Mouse (Mus musculus) limb, embryonic 11.5 days (tissue): ENCODE data around the gene Cacna2d1. TPM values are rescaled to one million over a fixed set of nuclear protein-coding genes. Genes with fewer than 3 reads are reported as not detected.

Experiments
- ATAC-seq: fragments of 200-750 bp; cut with Nextera tagmentation; 2 replicates; pipeline ENCODE4 v1.8.0; 2017; ENCODE audit warnings: low read depth; ENCODE audit not compliant: insufficient number of reproducible peaks, low FRiP score, low TSS enrichment
- DNase-seq: peaks from one replicate; pipeline ENCODE4 v3.0.0-alpha.2; 2015; ENCODE audit warnings: low spot score
- H3K27ac ChIP-seq: fragments of 300-500 bp; sonication (generic); replicated peaks from 2 replicates; pipeline ENCODE4 v1.5.1; 2014; ENCODE audit warnings: low read depth, mild to moderate bottlenecking, low read length
- H3K27me3 ChIP-seq: fragments of 300-500 bp; sonication (generic); 2 replicates; pipeline ENCODE4 v1.6.1; 2014; ENCODE audit warnings: mild to moderate bottlenecking, low read length, mixed read lengths; ENCODE audit not compliant: control insufficient read depth, insufficient read depth
- H3K36me3 ChIP-seq: fragments of 300-500 bp; sonication (generic); 2 replicates; pipeline ENCODE4 v1.6.1; 2014; ENCODE audit warnings: mild to moderate bottlenecking, low read length, moderate library complexity, mixed read lengths; ENCODE audit not compliant: control insufficient read depth, insufficient read depth
- H3K4me1 ChIP-seq: fragments of 300-500 bp; sonication (generic); 2 replicates; pipeline ENCODE4 v1.6.1; 2014; ENCODE audit warnings: low read length, mixed read lengths; ENCODE audit not compliant: control insufficient read depth, insufficient read depth
- H3K4me2 ChIP-seq: fragments of 300-500 bp; sonication (generic); 2 replicates; pipeline ENCODE4 v1.6.1; 2014; ENCODE audit warnings: low read depth, mild to moderate bottlenecking, moderate library complexity; ENCODE audit not compliant: severe bottlenecking
- H3K4me3 ChIP-seq: fragments of 300-500 bp; sonication (generic); 2 replicates; pipeline ENCODE4 v1.5.1; 2014; ENCODE audit warnings: low read depth, low read length
- H3K9ac ChIP-seq: fragments of 300-500 bp; sonication (generic); 2 replicates; pipeline ENCODE4 v1.6.1; 2014; ENCODE audit warnings: mild to moderate bottlenecking, low read length
- H3K9me3 ChIP-seq: fragments of 300-500 bp; sonication (generic); 2 replicates; pipeline ENCODE4 v1.6.1; 2016; ENCODE audit warnings: low read length; ENCODE audit not compliant: control insufficient read depth
- WGBS: fragments of 180-500 bp; shearing (Covaris S2); extraction: QIAGEN DNeasy Blood & Tissue Kit; methylation state at CpG from one replicate; pipeline ENCODE4 v1.1.7; 2014; 5-methylcytosine and 5-hydroxymethylcytosine counted together
- polyA plus RNA-seq: library from polyadenylated mRNA; unstranded; fragments of >200 nt; fragmentation: Nextera tagmentation; extraction: Ambion mirVana; gene quantifications from 2 replicates; pipeline ENCODE4 v1.2.1, GENCODE M21; 2014

Gene Cacna2d1
- 9.5 and 10.9 TPM in 2 replicates for polyA plus RNA-seq

DNA sequence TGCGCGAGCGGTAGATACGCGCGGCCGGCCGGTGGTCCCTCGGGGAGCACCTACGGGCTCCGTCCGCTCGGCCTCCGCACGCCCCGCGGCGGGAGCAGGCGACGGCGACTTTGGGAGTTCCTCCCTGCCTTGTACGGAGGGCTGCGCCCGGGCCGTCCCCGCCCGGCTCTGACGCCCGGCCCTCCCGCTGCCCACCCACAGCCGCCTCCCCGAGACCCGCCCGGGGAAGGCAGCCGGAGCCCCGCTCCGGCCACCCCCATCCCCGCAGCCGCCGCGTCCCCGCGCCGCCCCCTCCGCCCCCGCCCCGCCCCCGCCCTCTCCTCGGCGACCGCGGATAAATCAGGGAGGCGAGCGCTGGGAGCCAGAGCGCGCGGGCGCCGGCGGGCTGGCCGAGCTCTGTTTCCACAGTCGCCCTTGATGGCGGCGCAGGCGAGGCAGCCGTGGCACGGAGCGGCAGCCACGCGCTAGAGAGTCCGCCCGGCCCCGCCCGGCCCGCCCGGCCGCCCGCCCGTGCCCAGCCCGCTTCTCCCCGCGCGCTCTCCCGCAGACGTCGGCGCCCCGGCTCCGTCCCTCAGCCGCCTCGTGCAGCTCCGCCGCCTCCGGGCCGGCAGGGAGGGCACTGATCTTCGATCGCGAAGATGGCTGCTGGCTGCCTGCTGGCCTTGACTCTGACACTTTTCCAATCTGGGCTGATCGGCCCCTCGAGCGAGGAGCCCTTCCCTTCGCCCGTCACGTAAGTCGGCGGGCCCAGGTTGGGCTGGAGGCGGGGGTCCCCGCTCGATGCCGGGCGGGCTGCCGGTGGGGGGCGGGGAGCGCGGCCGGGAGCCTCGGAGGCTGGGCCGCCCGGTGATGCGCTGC lies at the start of gene Cacna2d1:
Gene Cacna2d1, plus strand, starts transcription at position 316 of the 858 bp plus-strand sequence.
- Histone ChIP-seq H3K27me3 (no peaks in the 10 kb centered on the region), H3K4me3 (peak within 1 kb of the TSS; percentile 63), H3K4me2 (peak within 1 kb of the TSS; percentile 79), H3K9ac (peak within 1 kb of the TSS; percentile 91), H3K27ac (peak within 1 kb of the TSS; percentile 77), H3K36me3 (no peaks in the 10 kb centered on the region), H3K9me3 (no peaks in the 10 kb centered on the region), H3K4me1 (0 out of 2 replicates have a peak, but pooled peaks cover 3% of the 10 kb centered on the region)
- WGBS, result 0% methylated on average over 49 of the region's 120 CpGs
- peak; percentile 78 for DNase-seq
- ATAC-seq, result peak; percentile 87

DNA sequence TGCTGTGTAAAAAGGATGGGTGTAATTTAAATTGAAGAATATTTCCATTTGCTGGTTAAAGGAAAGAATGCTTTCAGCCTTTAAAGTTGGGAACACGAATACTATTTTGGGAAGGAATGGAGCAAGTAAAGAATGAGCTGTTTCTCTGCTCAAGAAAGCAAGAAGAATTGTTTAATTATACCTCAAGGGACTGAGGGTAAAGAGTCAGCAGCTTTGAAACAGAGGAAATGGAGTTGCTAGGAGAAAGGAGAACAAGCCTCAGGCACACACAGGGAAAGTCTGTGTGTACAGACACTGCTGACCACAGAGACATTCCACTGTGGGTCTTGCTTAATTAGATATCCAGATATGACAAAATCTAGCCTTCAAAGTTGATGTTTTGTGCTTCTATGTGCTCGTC lies 39.4 kb upstream of the Cacna2d1 start:
- Histone ChIP-seq H3K27ac (no peak overlapping the region), H3K9me3 (no peaks in the 10 kb centered on the region), H3K4me2 (no peak overlapping the region), H3K9ac (no peak overlapping the region), H3K4me1 (no peaks in the 10 kb centered on the region), H3K36me3 (no peaks in the 10 kb centered on the region), H3K4me3 (no peak overlapping the region), H3K27me3 (no peaks in the 10 kb centered on the region)
- ATAC-seq (no peak), DNase-seq (no peak)
- 74% methylated on average over 2 of the region's 2 CpGs for WGBS

DNA sequence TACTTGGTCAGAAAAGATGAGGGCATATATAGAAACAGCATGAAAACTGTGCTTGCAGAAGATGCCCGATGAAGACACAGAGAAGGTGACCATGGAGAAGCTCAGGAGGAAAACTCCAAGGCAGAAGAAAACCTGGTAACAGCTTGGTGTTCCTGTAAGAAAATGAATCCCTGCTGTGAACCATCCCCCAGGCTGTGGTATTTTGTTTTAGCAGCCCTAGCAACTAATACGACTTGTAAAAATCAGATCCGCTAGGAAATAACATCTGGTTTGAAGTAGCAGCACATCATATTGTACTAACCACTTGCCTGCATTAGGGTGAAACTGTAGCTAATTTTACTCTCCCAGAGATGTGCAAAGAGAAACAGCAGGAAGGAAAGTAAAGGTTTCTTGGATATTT lies 37.8 kb upstream of the Cacna2d1 start:
- Histone ChIP-seq H3K9ac (no peak overlapping the region), H3K9me3 (no peaks in the 10 kb centered on the region), H3K27ac (no peak overlapping the region), H3K4me2 (no peak overlapping the region), H3K4me1 (no peaks in the 10 kb centered on the region), H3K27me3 (no peaks in the 10 kb centered on the region), H3K4me3 (no peak overlapping the region), H3K36me3 (no peaks in the 10 kb centered on the region)
- ATAC-seq (0 out of 2 replicates have a peak, but pooled peaks have one; percentile 31), DNase-seq (peak; percentile 52)
- 34% methylated on average over 3 of the region's 3 CpGs for WGBS

DNA sequence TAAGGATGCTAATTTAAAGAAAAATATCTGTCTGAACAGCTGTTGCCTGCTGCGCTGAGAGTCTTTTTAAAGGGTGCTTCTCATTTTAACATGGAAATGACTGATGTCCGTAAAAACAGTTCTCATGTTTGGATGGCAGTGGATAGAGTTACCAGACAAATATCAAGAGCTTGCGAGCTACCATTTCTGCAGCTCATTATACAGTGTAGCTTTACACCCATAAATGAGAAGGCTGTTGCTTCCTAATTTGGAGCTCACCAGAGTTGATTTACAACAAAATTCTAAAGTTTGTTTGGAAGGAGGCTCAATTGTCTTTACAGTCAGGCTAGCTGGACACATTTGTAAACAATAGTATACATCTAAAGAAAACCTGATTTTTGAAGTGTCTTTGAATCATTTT lies 28.0 kb upstream of the Cacna2d1 start:
- H3K9me3 ChIP-seq, result no peaks in the 10 kb centered on the region
- no peak overlapping the region for H3K4me3 ChIP-seq
- H3K9ac ChIP-seq, result no peak overlapping the region
- H3K27me3 ChIP-seq, result no peaks in the 10 kb centered on the region
- H3K27ac ChIP-seq, result no peak overlapping the region
- H3K4me1 ChIP-seq, result no peaks in the 10 kb centered on the region
- no peak overlapping the region for H3K4me2 ChIP-seq
- DNase-seq, result no peak
- 36% methylated on average over 3 of the region's 3 CpGs for WGBS
- ATAC-seq, result no peak
- no peaks in the 10 kb centered on the region for H3K36me3 ChIP-seq

DNA sequence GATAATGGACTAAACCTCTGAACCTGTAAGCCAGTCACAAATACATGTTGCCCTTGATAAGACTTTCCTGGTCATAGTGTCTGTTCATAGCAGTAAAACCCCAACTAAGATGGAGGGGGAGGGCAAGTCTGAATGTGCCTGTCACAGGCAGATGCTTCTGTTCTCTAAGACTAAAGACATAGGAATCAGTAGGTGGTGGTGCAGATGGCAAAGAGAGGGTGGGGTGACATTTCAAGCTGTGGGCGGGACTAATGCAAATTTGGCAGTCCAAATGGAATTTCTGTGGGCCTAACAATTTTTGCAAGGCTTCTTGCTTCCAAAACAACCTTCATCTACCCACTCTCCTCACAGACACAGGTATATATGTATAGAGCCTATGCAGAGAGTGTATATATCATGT lies 19.6 kb upstream of the Cacna2d1 start:
- DNase-seq, result no peak

DNA sequence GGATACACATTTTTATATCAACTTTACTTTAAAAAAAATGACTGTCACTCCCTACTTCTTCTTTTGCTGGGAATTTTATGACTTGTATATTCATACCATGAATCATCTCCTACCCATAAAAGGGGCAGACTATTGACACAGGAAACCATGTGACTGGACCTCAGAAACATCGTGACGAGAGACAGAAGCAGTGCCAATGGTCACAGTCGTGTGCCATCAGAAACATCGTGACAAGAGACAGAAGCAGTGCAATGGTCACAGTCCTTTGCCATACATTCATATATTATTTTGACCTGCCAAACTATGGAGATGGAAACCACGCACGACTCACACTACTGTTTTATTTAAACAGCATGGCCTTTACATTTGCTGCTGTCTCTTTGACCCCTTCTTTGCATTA lies 6.0 kb upstream of the Cacna2d1 start:
- Histone ChIP-seq H3K9ac (no peak overlapping the region), H3K4me2 (no peak overlapping the region), H3K27ac (no peak overlapping the region), H3K27me3 (no peaks in the 10 kb centered on the region), H3K9me3 (no peaks in the 10 kb centered on the region), H3K36me3 (no peaks in the 10 kb centered on the region), H3K4me3 (no peak overlapping the region), H3K4me1 (no peaks in the 10 kb centered on the region)
- ATAC-seq (no peak), DNase-seq (no peak)
- 64% methylated on average over 6 of the region's 6 CpGs for WGBS

More for the DNA sequence above, 19.6 kb upstream of the Cacna2d1 start:
- Histone ChIP-seq H3K9ac (no peak overlapping the region), H3K4me1 (no peaks in the 10 kb centered on the region), H3K4me2 (no peak overlapping the region), H3K36me3 (no peaks in the 10 kb centered on the region), H3K27me3 (no peaks in the 10 kb centered on the region), H3K27ac (no peak overlapping the region), H3K4me3 (no peak overlapping the region), H3K9me3 (no peaks in the 10 kb centered on the region)
- WGBS, result 71% methylated on average over 1 of the region's 1 CpGs
- ATAC-seq, result no peak

DNA sequence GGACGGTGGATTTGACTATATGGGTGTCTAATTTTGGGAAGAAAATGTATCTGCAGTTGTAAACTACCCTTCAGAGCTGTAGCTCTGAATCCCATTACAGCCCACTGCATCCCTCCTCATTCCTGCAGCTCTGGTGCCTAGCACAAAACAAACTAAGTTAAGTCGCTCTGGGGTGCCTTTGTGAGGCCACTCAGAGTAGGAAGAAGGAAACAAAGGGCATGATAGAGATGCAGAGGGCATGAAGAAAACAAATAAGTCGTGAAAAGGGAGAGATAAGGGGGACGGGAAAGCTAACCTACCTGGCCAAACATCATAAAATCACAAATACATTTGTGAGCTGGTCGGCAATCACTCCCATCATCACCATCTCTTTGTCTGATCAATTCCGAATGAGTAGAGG lies 1.5 kb upstream of the Cacna2d1 start:
- Histone ChIP-seq H3K4me2 (no peak overlapping the region), H3K4me1 (0 out of 2 replicates have a peak, but pooled peaks cover 3% of the 10 kb centered on the region), H3K9ac (no peak overlapping the region), H3K27me3 (no peaks in the 10 kb centered on the region), H3K36me3 (no peaks in the 10 kb centered on the region), H3K9me3 (no peaks in the 10 kb centered on the region), H3K4me3 (no peak overlapping the region), H3K27ac (no peak overlapping the region)
- 23% methylated on average over 6 of the region's 6 CpGs for WGBS
- no peak for ATAC-seq
- DNase-seq, result no peak

DNA sequence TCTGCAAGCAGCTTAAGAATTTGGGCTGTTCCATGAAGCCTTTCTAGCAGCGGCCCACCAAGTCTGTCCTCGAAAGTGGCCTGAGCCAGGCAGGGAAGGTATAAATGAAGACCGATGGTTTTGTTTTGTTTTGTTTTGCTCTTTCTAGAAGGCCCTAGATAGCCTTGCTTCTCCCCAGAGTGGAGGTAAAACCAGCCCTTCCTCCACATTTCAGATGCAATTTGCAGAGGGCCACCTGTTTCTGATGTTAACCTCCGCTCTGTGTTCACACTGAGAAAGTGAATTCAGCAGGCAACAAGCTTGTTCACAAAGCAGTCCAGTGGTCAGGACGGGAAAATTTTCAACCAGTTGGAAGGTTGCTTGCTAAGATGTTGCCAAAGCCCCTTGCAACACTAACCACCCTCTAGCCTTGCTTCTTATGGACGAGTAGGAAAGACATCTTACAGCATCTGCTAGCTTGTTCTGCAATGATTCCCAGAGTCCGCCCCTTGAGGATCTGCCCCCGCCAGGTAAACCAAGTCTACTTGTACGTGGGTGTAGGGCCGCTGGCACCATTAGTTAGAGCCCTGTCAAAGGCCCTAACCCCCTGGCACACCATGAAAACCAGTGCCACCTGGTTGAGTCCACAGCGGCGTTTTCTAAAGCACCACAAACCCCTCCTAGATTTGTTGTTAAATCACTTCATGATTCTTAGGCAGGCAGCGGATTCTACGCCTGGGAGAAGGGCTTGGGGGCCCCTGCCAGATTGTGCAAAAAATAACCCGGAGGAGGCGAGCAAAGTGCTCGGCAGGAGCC lies 713 bp upstream of the Cacna2d1 start:
- 3% methylated on average over 17 of the region's 17 CpGs for WGBS
- Histone ChIP-seq H3K4me2 (peak overlapping the region; percentile 79), H3K27me3 (no peaks in the 10 kb centered on the region)

More for the DNA sequence above, 713 bp upstream of the Cacna2d1 start:
- Histone ChIP-seq H3K9ac (peak overlapping the region; percentile 91), H3K27ac (peak overlapping the region; percentile 77), H3K9me3 (no peaks in the 10 kb centered on the region), H3K4me1 (0 out of 2 replicates have a peak, but pooled peaks cover 3% of the 10 kb centered on the region), H3K36me3 (no peaks in the 10 kb centered on the region), H3K4me3 (peak overlapping the region; percentile 63)
- DNase-seq, result peak; percentile 74
- ATAC-seq, result peak; percentile 37
